Comparison of ENCODE assay signal across 13 mouse cellular contexts in the genomic region with DNA sequence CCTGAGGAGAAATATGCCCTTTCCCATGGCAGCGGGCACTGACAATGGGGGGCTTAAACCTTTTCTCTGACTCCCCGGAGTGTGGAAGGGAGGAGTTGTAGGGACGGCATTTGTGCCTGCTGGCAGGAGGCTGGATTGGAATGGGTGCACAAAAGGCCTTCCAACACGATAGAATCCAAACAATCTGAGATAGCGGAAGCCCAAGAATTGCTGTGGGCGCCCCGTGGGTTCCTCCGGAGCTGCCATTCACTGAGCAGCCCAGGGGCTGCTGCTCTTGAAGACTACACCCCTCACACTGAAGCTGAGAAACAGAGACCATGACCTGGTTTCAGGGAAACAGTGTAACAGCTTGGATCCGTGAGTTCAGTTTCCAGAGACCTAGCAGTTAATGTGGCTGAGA.
A peak's percentile ranks its signal among the peaks of the same experiment; 100 is the strongest.
DNase-seq lines count a peak whose midpoint lies in the region; ATAC-seq and TF ChIP-seq lines count a peak whose summit lies in the region.
"Had no signal": no experiment of that assay in that cellular context is flagged by ENCODE, and none has a peak within 500 bp of the region (broad histone marks: within the 10 kb centered on the region; RNA-seq: fewer than 3 reads in every experiment).

No protein-coding gene starts in this region.

- H3K9me3 ChIP-seq in heart, embryonic 13.5 days = no peaks in the 10 kb centered on the region
- H3K9me3 ChIP-seq in neural tube, embryonic 11.5 days (ENCODE audit: control insufficient read depth, low read length) = no peaks in the 10 kb centered on the region
- H3K9me3 ChIP-seq in neural tube, embryonic 15.5 days (replicated peaks) = no peaks in the 10 kb centered on the region
- no peaks in the 10 kb centered on the region for H3K9me3 ChIP-seq in intestine, embryonic 16.5 days (ENCODE audit: control insufficient read depth, low read length)
- H3K9me3 ChIP-seq: embryonic facial prominence, embryonic 13.5 days; limb, embryonic 13.5 days had no signal

- peaks cover 38% of the 10 kb centered on the region for H3K36me3 ChIP-seq in heart, embryonic 13.5 days
- H3K36me3 ChIP-seq in heart, adult 2 months (ENCODE audit: control insufficient read depth, insufficient read depth, low read length) = no peaks in the 10 kb centered on the region
- 0 out of 2 replicates have a peak, but pooled peaks cover 2% of the 10 kb centered on the region for H3K36me3 ChIP-seq in neural tube, embryonic 11.5 days (ENCODE audit: control insufficient read depth, insufficient read depth, low read length)
- H3K36me3 ChIP-seq in neural tube, embryonic 15.5 days = no peaks in the 10 kb centered on the region
- H3K36me3 ChIP-seq in intestine, embryonic 16.5 days (ENCODE audit: control insufficient read depth, insufficient read depth, low read length) = peaks cover 6% of the 10 kb centered on the region; the same call in 1 of the 2 replicates

- DNase-seq in heart, adult 2 months = no peak
- no peak for DNase-seq in neural tube, embryonic 11.5 days (ENCODE audit: low spot score)
- DNase-seq in spleen, adult 18-20 months = no peak
- DNase-seq in right cerebral cortex, postnatal 10 days (ENCODE audit: low spot score in 2 of 2) = no peak
- DNase-seq in testis, postnatal 10 days (ENCODE audit: low spot score) = no peak
- DNase-seq: cerebellum, adult 9-10 months; heart, postnatal 36 days had no signal

- ATAC-seq in heart, embryonic 13.5 days (ENCODE audit: extremely low read depth, insufficient number of reproducible peaks, low FRiP score, low TSS enrichment) = no peak
- no peak for ATAC-seq in neural tube, embryonic 11.5 days (ENCODE audit: insufficient read depth, low FRiP score, low TSS enrichment)
- ATAC-seq in neural tube, embryonic 15.5 days (ENCODE audit: low FRiP score) = no peak
- ATAC-seq in intestine, embryonic 16.5 days = no peak

- intact Hi-C loops in heart, adult 2 months (cut with DNase I) = no loop called here

- peak overlapping the region; percentile 53 for H3K9ac ChIP-seq in heart, embryonic 13.5 days
- no peak overlapping the region for H3K9ac ChIP-seq in heart, adult 2 months (ENCODE audit: low read depth, low read length)
- peak overlapping the region; percentile 6; the same call in 1 of the 2 replicates for H3K9ac ChIP-seq in neural tube, embryonic 11.5 days (ENCODE audit: low read length)
- H3K9ac ChIP-seq in neural tube, embryonic 15.5 days (replicated peaks) = no peak overlapping the region
- H3K9ac ChIP-seq in intestine, embryonic 16.5 days (ENCODE audit: low read depth, low read length) = peak overlapping the region; percentile 28; the same call in 1 of the 2 replicates
- H3K9ac ChIP-seq: embryonic facial prominence, embryonic 13.5 days; limb, embryonic 13.5 days had no signal

- TF ChIP-seq CTCF in heart, adult 2 months (IDR thresholded peaks at IDR 0.05) = no peak

- 33% methylated on average over 9 of the region's 9 CpGs for WGBS in heart, embryonic 13.5 days
- WGBS in heart, adult 2 months = 46% methylated on average over 9 of the region's 9 CpGs
- WGBS in neural tube, embryonic 11.5 days = 53% methylated on average over 9 of the region's 9 CpGs
- WGBS in neural tube, embryonic 15.5 days = 25% methylated on average over 9 of the region's 9 CpGs
- 50% methylated on average over 9 of the region's 9 CpGs for WGBS in intestine, embryonic 16.5 days

- H3K27ac ChIP-seq in heart, embryonic 13.5 days (replicated peaks) = peak overlapping the region; percentile 78
- H3K27ac ChIP-seq in heart, adult 2 months = no peak overlapping the region
- H3K27ac ChIP-seq in neural tube, embryonic 11.5 days (ENCODE audit: low read depth, low read length) = no peak overlapping the region
- H3K27ac ChIP-seq in neural tube, embryonic 15.5 days (replicated peaks) = no peak overlapping the region
- peak overlapping the region; percentile 78 for H3K27ac ChIP-seq in intestine, embryonic 16.5 days (ENCODE audit: low read length)
- H3K27ac ChIP-seq: embryonic facial prominence, embryonic 13.5 days; kidney, postnatal 0 days; limb, embryonic 13.5 days had no signal

- no peak for TF ChIP-seq EP300 in heart, adult 2 months (IDR thresholded peaks at IDR 0.05; ENCODE audit: insufficient read depth, low read depth, low read length)

- no peaks in the 10 kb centered on the region for H3K79me2 ChIP-seq in heart, adult 2 months (replicated peaks; ENCODE audit: control insufficient read depth, insufficient read depth, low read length)

- peak overlapping the region; percentile 11 for H3K4me2 ChIP-seq in heart, embryonic 13.5 days
- H3K4me2 ChIP-seq in neural tube, embryonic 11.5 days (ENCODE audit: low read depth) = no peak overlapping the region
- no peak overlapping the region for H3K4me2 ChIP-seq in neural tube, embryonic 15.5 days
- no peak overlapping the region for H3K4me2 ChIP-seq in intestine, embryonic 16.5 days (ENCODE audit: low read depth, low read length)
- H3K4me2 ChIP-seq: embryonic facial prominence, embryonic 13.5 days; limb, embryonic 13.5 days had no signal

- no peaks in the 10 kb centered on the region for H3K27me3 ChIP-seq in heart, embryonic 13.5 days (replicated peaks)
- no peaks in the 10 kb centered on the region for H3K27me3 ChIP-seq in heart, adult 2 months (ENCODE audit: control insufficient read depth, insufficient read depth, low read length)
- H3K27me3 ChIP-seq in neural tube, embryonic 11.5 days (ENCODE audit: control insufficient read depth, insufficient read depth, low read length) = no peaks in the 10 kb centered on the region
- H3K27me3 ChIP-seq in neural tube, embryonic 15.5 days (replicated peaks) = no peaks in the 10 kb centered on the region
- no peaks in the 10 kb centered on the region for H3K27me3 ChIP-seq in intestine, embryonic 16.5 days (replicated peaks; ENCODE audit: control insufficient read depth, insufficient read depth, low read length)
- H3K27me3 ChIP-seq: embryonic facial prominence, embryonic 13.5 days; limb, embryonic 13.5 days had no signal

- no peak for TF ChIP-seq POLR2A in heart, adult 2 months (IDR thresholded peaks at IDR 0.05; ENCODE audit: insufficient read depth, low read depth, low read length)

- peaks cover 62% of the 10 kb centered on the region for H3K4me1 ChIP-seq in heart, embryonic 13.5 days
- no peaks in the 10 kb centered on the region; the same call in 1 of the 2 replicates for H3K4me1 ChIP-seq in heart, adult 2 months (ENCODE audit: control insufficient read depth, insufficient read depth, low read length)
- H3K4me1 ChIP-seq in neural tube, embryonic 11.5 days (ENCODE audit: control insufficient read depth, insufficient read depth, low read length) = peaks cover 8% of the 10 kb centered on the region
- peaks cover 10% of the 10 kb centered on the region; the same call in 1 of the 2 replicates for H3K4me1 ChIP-seq in neural tube, embryonic 15.5 days
- H3K4me1 ChIP-seq in intestine, embryonic 16.5 days (ENCODE audit: control insufficient read depth, insufficient read depth, low read length) = peaks cover 41% of the 10 kb centered on the region

- no peak overlapping the region for H3K4me3 ChIP-seq in heart, embryonic 13.5 days
- H3K4me3 ChIP-seq in heart, adult 2 months = no peak overlapping the region
- no peak overlapping the region for H3K4me3 ChIP-seq in neural tube, embryonic 11.5 days (ENCODE audit: low read depth, low read length)
- H3K4me3 ChIP-seq in neural tube, embryonic 15.5 days (replicated peaks) = no peak overlapping the region
- no peak overlapping the region for H3K4me3 ChIP-seq in intestine, embryonic 16.5 days (ENCODE audit: low read length)
- H3K4me3 ChIP-seq: embryonic facial prominence, embryonic 13.5 days; limb, embryonic 13.5 days had no signal

Comparison
In these comparisons a context has a peak if more than half of its experiments do, and no peak if none do; other contexts are left out.
1. H3K27ac ChIP-seq: peak in heart, embryonic 13.5 days (single experiment) and intestine, embryonic 16.5 days (single experiment); none in heart, adult 2 months (single experiment), neural tube, embryonic 11.5 days (single experiment) and neural tube, embryonic 15.5 days (single experiment).
2. H3K9ac ChIP-seq: peak in heart, embryonic 13.5 days (single experiment), neural tube, embryonic 11.5 days (single experiment) and intestine, embryonic 16.5 days (single experiment); none in heart, adult 2 months (single experiment) and neural tube, embryonic 15.5 days (single experiment).